Mouse (Mus musculus) CH12.LX (cell line): ENCODE measurements around the gene Slc28a3. TPM values are rescaled to one million over a fixed set of nuclear protein-coding genes. Genes with fewer than 3 reads are reported as not detected.

Experiments
- DNase-seq: peaks from one replicate; pipeline ENCODE4 v3.0.0-alpha.2; 2013; ENCODE audit errors: extremely low read depth
- H3K27ac ChIP-seq: 2 replicates; pipeline ENCODE4 v1.5.1; 2012; ENCODE audit warnings: low read depth, mild to moderate bottlenecking, control low read depth, moderate library complexity; ENCODE audit not compliant: insufficient read depth
- H3K27me3 ChIP-seq: replicated peaks from 2 replicates; pipeline ENCODE3; 2012; ENCODE audit warnings: inconsistent platforms
- H3K36me3 ChIP-seq, 2 experiments: replicated peaks in 1 of 2; 2 replicates each; pipeline versions ENCODE3 to v1.6.1; 2012; ENCODE audit warnings: inconsistent platforms in 1 of 2, low read length in 1 of 2, mild to moderate bottlenecking in 1 of 2, mixed read lengths in 1 of 2, moderate library complexity in 1 of 2; ENCODE audit not compliant: control insufficient read depth in 1 of 2, insufficient read depth in 1 of 2
- H3K4me1 ChIP-seq, 2 experiments: 2 replicates each; pipeline ENCODE4 v1.6.1; 2012; ENCODE audit warnings: inconsistent platforms in 1 of 2, moderate library complexity in 1 of 2; ENCODE audit not compliant: insufficient read depth in 2 of 2, control insufficient read depth in 1 of 2
- H3K4me2 ChIP-seq: 2 replicates; pipeline ENCODE4 v1.6.1; 2012; ENCODE audit warnings: low read depth, mild to moderate bottlenecking, control low read depth; ENCODE audit not compliant: poor library complexity, insufficient read depth, severe bottlenecking
- H3K4me3 ChIP-seq, 3 experiments: fragments of 150-350 bp in 1 of 3; sonication (generic) in 1 of 3; replicated peaks in 1 of 3; 2 replicates each; pipeline versions ENCODE3 to v1.5.1; 2011 to 2012; ENCODE audit warnings: low read depth in 2 of 3, low read length in 2 of 3, mild to moderate bottlenecking in 2 of 3, moderate library complexity in 2 of 3, control low read depth in 1 of 3, improper control_type of control experiment in 1 of 3, inconsistent platforms in 1 of 3, mixed read lengths in 1 of 3; ENCODE audit not compliant: poor library complexity in 1 of 3
- H3K79me2 ChIP-seq: replicated peaks from 2 replicates; pipeline ENCODE4 v1.6.1; 2012; ENCODE audit warnings: mild to moderate bottlenecking, moderate library complexity; ENCODE audit not compliant: control insufficient read depth, poor library complexity, insufficient read depth, severe bottlenecking; ENCODE audit errors: extremely low read depth
- H3K9ac ChIP-seq: 2 replicates; pipeline ENCODE4 v1.6.1; 2012; ENCODE audit warnings: low read depth, mild to moderate bottlenecking, control low read depth, moderate library complexity; ENCODE audit not compliant: insufficient read depth
- H3K9me3 ChIP-seq: replicated peaks from 2 replicates; pipeline ENCODE3; 2012; ENCODE audit warnings: low read length, inconsistent platforms, mixed read lengths
- BHLHE40 ChIP-seq: IDR thresholded peaks from 2 replicates; pipeline ENCODE4 v1.6.1; 2011; ENCODE audit warnings: mild to moderate bottlenecking, low read depth, low read length, improper control_type of control experiment
- CHD1 ChIP-seq: IDR thresholded peaks from 2 replicates; pipeline ENCODE4 v1.6.1; 2012; ENCODE audit warnings: low read depth, low read length, improper control_type of control experiment, inconsistent platforms
- CHD2 ChIP-seq: IDR thresholded peaks from 2 replicates; pipeline ENCODE4 v1.6.1; 2011; ENCODE audit warnings: low read length, improper control_type of control experiment
- CTCF ChIP-seq, 2 experiments: IDR thresholded peaks in 1 of 2; conservative IDR thresholded peaks in 1 of 2; 2 replicates each; pipeline ENCODE4 v1.5.1; 2011 to 2012; ENCODE audit warnings: low read depth in 2 of 2, low read length in 2 of 2, improper control_type of control experiment in 1 of 2, inconsistent platforms in 1 of 2, mild to moderate bottlenecking in 1 of 2, moderate library complexity in 1 of 2
- E2F4 ChIP-seq: IDR thresholded peaks from 2 replicates; pipeline ENCODE4 v1.6.1; 2011; ENCODE audit warnings: low read depth, low read length, improper control_type of control experiment; ENCODE audit not compliant: insufficient replicate concordance
- ELF1 ChIP-seq: IDR thresholded peaks from 2 replicates; pipeline ENCODE4 v1.6.1; 2014; ENCODE audit warnings: low read depth, mild to moderate bottlenecking, inconsistent platforms, low read length, improper control_type of control experiment
- EP300 ChIP-seq: IDR thresholded peaks from 2 replicates; pipeline ENCODE4 v1.6.1; 2011; ENCODE audit warnings: low read length, improper control_type of control experiment
- GABPA ChIP-seq: IDR thresholded peaks from 2 replicates; pipeline ENCODE4 v1.6.1; 2012; ENCODE audit warnings: low read depth, low read length, improper control_type of control experiment, inconsistent platforms; ENCODE audit not compliant: insufficient replicate concordance
- JUN ChIP-seq: IDR thresholded peaks from 2 replicates; pipeline ENCODE4 v1.6.1; 2011; ENCODE audit warnings: low read depth, mild to moderate bottlenecking, low read length, improper control_type of control experiment, moderate library complexity; ENCODE audit not compliant: insufficient read depth
- JUND ChIP-seq: conservative IDR thresholded peaks from 2 replicates; pipeline ENCODE4 v1.6.1; 2011; ENCODE audit warnings: low read depth, low read length, improper control_type of control experiment
- KAT2A ChIP-seq: IDR thresholded peaks from 2 replicates; pipeline ENCODE4 v1.6.1; 2012; ENCODE audit warnings: low read length, improper control_type of control experiment, inconsistent platforms; ENCODE audit not compliant: insufficient replicate concordance
- MAFK ChIP-seq: IDR thresholded peaks from 2 replicates; pipeline ENCODE4 v1.6.1; 2011; ENCODE audit warnings: low read length, improper control_type of control experiment; ENCODE audit not compliant: insufficient replicate concordance
- MAX ChIP-seq: IDR thresholded peaks from 2 replicates; pipeline ENCODE4 v1.6.1; 2011; ENCODE audit warnings: low read length, improper control_type of control experiment
- MAZ ChIP-seq: IDR thresholded peaks from 2 replicates; pipeline ENCODE4 v1.6.1; 2012; ENCODE audit warnings: low read depth, mild to moderate bottlenecking, inconsistent platforms, low read length, improper control_type of control experiment, moderate library complexity
- MEF2A ChIP-seq: IDR thresholded peaks from 2 replicates; pipeline ENCODE4 v1.6.1; 2014; ENCODE audit warnings: low read depth, mild to moderate bottlenecking, inconsistent platforms, low read length, improper control_type of control experiment, borderline replicate concordance
- MYC ChIP-seq: IDR thresholded peaks from 2 replicates; pipeline ENCODE4 v1.6.1; 2011; ENCODE audit warnings: low read depth, mild to moderate bottlenecking, improper control_type of control experiment, low read length
- NELFE ChIP-seq: IDR thresholded peaks from 2 replicates; pipeline ENCODE4 v1.6.1; 2011; ENCODE audit warnings: low read depth, low read length, improper control_type of control experiment
- PAX5 ChIP-seq: IDR thresholded peaks from 2 replicates; pipeline ENCODE4 v1.6.1; 2012; ENCODE audit warnings: low read length, inconsistent platforms, mixed read lengths
- POLR2A ChIP-seq: IDR thresholded peaks from 2 replicates; pipeline ENCODE4 v1.6.1; 2011; ENCODE audit warnings: low read depth, mild to moderate bottlenecking, improper control_type of control experiment, low read length
- POLR2AphosphoS2 ChIP-seq: IDR thresholded peaks from 2 replicates; pipeline ENCODE4 v1.6.1; 2011; ENCODE audit warnings: low read depth, low read length, improper control_type of control experiment
- TBP ChIP-seq: conservative IDR thresholded peaks from 2 replicates; pipeline ENCODE4 v1.6.1; 2011; ENCODE audit warnings: low read depth, low read length, improper control_type of control experiment
- TCF12 ChIP-seq: IDR thresholded peaks from 2 replicates; pipeline ENCODE4 v1.6.1; 2014; ENCODE audit warnings: low read depth, mild to moderate bottlenecking, inconsistent platforms, low read length, improper control_type of control experiment
- USF1 ChIP-seq: IDR thresholded peaks from 2 replicates; pipeline ENCODE4 v1.6.1; 2014; ENCODE audit warnings: low read depth, mild to moderate bottlenecking, inconsistent platforms, low read length, improper control_type of control experiment
- ZKSCAN1 ChIP-seq: IDR thresholded peaks from 2 replicates; pipeline ENCODE4 v1.6.1; 2012; ENCODE audit warnings: low read depth, inconsistent platforms, low read length, improper control_type of control experiment, borderline replicate concordance
- dilution Hi-C: fragments of 300-500 bp; cut with MboI; formaldehyde crosslinking; loops from 2 replicates; pipeline ENCODE4 v1.14.3; 2020; ENCODE audit warnings: low sequenced_read_pairs; ENCODE audit not compliant: extremely low pct_unique_long_range_greater_than_20kb, extremely low pct_ligation_motif_present
- in situ Hi-C: fragments of 300-500 bp; cut with MboI; formaldehyde crosslinking; loops from 3 replicates; pipeline ENCODE4 v1.14.3; 2019; ENCODE audit warnings: low sequenced_read_pairs, low pct_ligation_motif_present, low pct_unique_long_range_greater_than_20kb, mixed read lengths
- polyA plus RNA-seq: library from polyadenylated mRNA; unstranded; fragments of >175 nt; gene quantifications from 2 replicates; pipeline ENCODE4 v1.2.1, GENCODE M21; 2012; ENCODE audit warnings: low read depth; ENCODE audit not compliant: insufficient read length
- total RNA-seq, 2 experiments: library from RNA; depleted of rRNA; stranded (reverse); fragments of 300-350 nt in 1 of 2; fragments of >200 nt in 1 of 2; gene quantifications; 2 replicates each; pipeline ENCODE4 v1.2.3; 2012 to 2014

Gene Slc28a3
- total and polyA plus RNA-seq, 3 experiments = not detected

- Histone ChIP-seq H3K4me2 (no peak overlapping the region), H3K79me2 (no peaks in the 10 kb centered on the region), H3K9me3 (no peaks in the 10 kb centered on the region), H3K4me3 (no peak overlapping the region), H3K27ac (no peak overlapping the region), H3K36me3 (no peaks in the 10 kb centered on the region), H3K4me1 (peaks cover 0 to 15% of the 10 kb centered on the region in 2 experiments; a peak in 2 of 4 replicates), H3K9ac (no peak overlapping the region), H3K27me3 (no peaks in the 10 kb centered on the region)
- in situ Hi-C loops = no loop called here
- TF ChIP-seq CTCF (conservative IDR thresholded peaks at IDR 0.05 in 1 of 2, IDR thresholded peaks at IDR 0.05 in 1 of 2; ENCODE audit: low read depth in 2 of 2, low read length in 2 of 2) (no peak), MEF2A (no peak), TBP (no peak), BHLHE40 (no peak), JUND (no peak), NELFE (no peak), TCF12 (no peak), PAX5 (no peak), JUN (no peak), EP300 (no peak)
- dilution Hi-C loops = no loop called here
- no peak for DNase-seq
Measured at GRCm38 (mm10) chr13:58538366-58538765, 72.3 kb downstream of the Slc28a3 start.

- no peaks in the 10 kb centered on the region for H3K36me3 ChIP-seq
- no peak overlapping the region for H3K27ac ChIP-seq
- in situ Hi-C loops = no loop called here
- no peak for DNase-seq
- H3K9ac ChIP-seq = no peak overlapping the region
- TF ChIP-seq E2F4 (no peak), JUND (no peak), GABPA (no peak), MAZ (no peak), KAT2A (no peak)
- TF ChIP-seq, all 38 proteins: peak for 0
- H3K27me3 ChIP-seq = no peaks in the 10 kb centered on the region
- dilution Hi-C loops = no loop called here
- no peaks in the 10 kb centered on the region for H3K79me2 ChIP-seq
- peaks cover 0 to 11% of the 10 kb centered on the region in 2 experiments; a peak in 1 of 4 replicates for H3K4me1 ChIP-seq
- H3K4me3 ChIP-seq = no peak overlapping the region
- no peaks in the 10 kb centered on the region for H3K9me3 ChIP-seq
- no peak overlapping the region for H3K4me2 ChIP-seq
Measured at GRCm38 (mm10) chr13:58537916-58538233, 72.8 kb downstream of the Slc28a3 start.

GRCm38 (mm10) chr13:58537232-58537915 lies 73.3 kb downstream of the Slc28a3 start:
- dilution Hi-C loops (no loop called here), in situ Hi-C loops (no loop called here)
- no peak overlapping the region for H3K9ac ChIP-seq
- H3K4me2 ChIP-seq = no peak overlapping the region
- H3K36me3 ChIP-seq = no peaks in the 10 kb centered on the region
- H3K27ac ChIP-seq = no peak overlapping the region
- DNase-seq = no peak
- H3K79me2 ChIP-seq = no peaks in the 10 kb centered on the region
- no peak overlapping the region for H3K4me3 ChIP-seq
- TF ChIP-seq POLR2AphosphoS2 = no peak
- no peak for TF ChIP-seq BHLHE40
- TF ChIP-seq ELF1 = no peak
- no peak for TF ChIP-seq POLR2A
- TF ChIP-seq ZKSCAN1 = no peak
- no peak for TF ChIP-seq MAFK
- no peak for TF ChIP-seq MAZ
- TF ChIP-seq MAX = no peak
- no peak for TF ChIP-seq MYC
- no peak for TF ChIP-seq CHD1
- TF ChIP-seq TBP = no peak
- TF ChIP-seq USF1 = no peak
- TF ChIP-seq CHD2 = no peak
- peaks cover 0 to 7% of the 10 kb centered on the region in 2 experiments; a peak in 1 of 4 replicates for H3K4me1 ChIP-seq
- H3K27me3 ChIP-seq = no peaks in the 10 kb centered on the region
- no peaks in the 10 kb centered on the region for H3K9me3 ChIP-seq
